Mouse (Mus musculus) c-Kit-positive CD71-positive TER-119-positive erythroid progenitor cells, embryonic 14.5 days (primary cell): ENCODE results near the gene Csrnp2.

Experiments
- DNase-seq: peaks from one replicate; pipeline ENCODE4 v3.0.0-alpha.2; 2013; ENCODE audit warnings: low spot score

Csrnp2 gene

DNA sequence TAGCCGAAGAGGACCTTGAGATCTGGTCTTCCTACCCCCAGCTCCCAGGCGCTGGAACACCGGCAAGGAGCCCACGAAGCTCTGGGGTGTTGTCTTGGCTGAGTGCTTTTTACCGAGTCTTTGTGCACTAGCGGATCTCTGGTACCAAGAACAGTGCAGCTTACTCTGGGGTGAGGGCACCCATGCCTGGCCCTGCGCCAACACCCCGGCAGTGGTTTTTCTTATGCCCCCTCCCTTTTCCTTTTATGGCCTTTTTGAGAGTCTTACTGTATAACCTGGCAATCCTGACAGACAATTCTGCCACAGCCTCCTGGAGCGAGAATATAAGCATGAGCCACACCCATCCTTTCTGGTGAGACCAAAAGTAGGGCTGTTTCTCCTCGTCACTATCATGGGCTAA is 16.9 kb downstream of the Csrnp2 start:
- DNase-seq: no peak

DNA sequence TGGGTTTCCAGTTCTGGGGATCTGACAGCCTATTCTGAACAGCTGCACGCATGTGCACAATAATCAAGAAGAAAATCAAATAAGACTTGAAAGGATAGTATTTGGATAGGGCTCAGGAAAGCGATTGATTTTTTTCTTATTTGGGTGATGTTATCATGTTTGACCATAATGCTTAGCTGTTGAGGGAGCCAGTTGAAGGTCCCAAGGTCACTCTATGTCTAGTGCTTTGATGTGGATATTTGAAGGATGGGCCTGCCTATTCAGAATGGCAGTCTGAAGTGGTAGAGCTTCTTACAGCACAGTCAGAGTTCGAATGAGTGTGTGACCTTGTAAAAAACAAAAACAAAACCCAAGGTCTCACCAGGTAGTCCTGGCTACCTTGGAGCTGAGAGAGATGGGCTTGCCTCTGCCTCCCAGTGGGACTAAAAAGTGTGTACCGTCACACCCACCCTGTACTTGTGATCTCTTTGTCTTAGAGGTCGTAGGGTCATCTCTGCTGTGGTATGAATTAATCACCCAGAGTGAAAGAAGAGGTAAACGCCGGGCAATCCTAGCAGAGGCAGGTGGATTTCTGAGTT is 21.3 kb downstream of the Csrnp2 start:
- no peak for DNase-seq

DNA sequence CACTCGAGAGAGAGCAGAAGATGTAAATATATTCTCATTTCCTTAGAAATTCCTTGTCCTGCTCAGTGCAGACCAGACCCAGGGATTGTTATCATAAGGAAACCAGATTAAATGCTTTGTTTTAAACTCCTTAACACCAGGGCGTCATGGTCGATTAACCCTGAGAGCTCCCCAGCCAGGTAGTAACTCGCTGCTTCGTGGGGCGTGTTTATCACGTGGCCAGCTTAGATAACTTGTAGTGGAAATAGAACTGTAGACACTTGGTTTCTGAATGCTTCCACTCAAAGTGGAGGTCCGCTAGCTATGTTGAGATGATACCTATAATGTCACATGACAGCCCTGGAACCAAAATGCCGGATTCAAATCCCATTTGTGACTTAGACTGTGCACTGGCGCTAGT is 25.3 kb downstream of the Csrnp2 start:
- no peak for DNase-seq

DNA sequence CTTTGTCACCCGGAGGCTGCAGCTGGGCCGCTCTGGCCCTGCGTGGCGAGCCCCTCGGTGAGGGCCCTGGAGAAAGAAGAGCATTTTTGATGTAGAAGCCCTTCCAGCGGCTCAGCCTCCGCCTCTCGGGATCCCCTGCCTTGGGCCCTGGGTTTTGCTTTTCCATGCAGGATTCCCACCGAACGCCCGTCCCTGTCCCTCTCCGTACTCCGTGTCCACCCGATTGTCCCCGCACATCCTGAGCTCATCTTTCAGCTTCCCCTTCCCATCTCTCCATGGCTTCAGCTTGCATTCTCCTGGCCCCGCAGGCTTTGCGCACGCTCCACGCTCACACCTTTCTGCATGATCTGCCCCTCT is 26.1 kb downstream of the Csrnp2 start:
- DNase-seq: no peak

DNA sequence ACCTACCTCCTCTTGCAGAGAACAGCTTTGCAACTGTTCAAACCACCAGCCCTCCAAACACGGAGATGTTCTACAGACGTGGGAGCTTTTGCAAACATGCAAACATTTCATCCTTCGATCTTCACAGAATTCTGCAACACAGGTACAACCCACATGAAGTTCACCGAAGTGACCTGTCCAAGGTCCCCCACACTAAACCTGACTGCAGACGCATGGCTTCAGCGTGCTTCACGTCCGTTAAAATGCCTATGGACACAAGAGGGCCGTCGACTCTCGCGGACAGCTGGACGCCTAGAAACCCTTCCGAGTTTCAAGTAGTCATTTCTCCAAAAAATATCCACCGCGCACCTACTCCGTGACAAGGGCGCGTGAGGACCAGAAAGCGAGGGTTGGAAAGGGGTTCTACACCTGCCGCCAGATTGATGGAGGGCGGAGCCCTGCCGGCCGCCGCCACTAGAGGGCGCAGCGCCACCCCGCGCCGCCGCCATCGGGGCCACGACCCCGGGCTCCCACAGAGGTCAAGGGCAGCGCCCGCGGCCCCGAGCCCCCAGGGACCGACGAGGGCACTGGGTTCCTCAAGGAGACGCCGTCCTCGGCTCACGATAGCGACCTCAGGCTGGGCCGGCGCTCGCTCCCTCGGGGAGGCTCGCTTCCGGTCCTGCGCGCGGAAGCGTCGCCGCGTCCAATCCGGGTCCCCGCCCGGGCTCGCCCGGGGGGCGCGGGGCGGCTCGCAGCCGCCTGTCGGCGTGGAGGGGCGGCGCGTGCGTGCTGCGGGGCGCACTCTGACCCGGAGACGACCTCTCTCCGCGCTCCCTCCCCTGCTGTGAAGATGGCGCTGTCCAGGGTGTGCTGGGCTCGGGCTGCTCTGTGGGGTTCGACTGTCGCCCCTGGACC is 26.7 kb downstream of the Csrnp2 start, which contains the start of gene Letmd1:
Gene Letmd1, plus strand, starts transcription at position 729 of the 894 bp plus-strand sequence.
- DNase-seq: peak; percentile 57

DNA sequence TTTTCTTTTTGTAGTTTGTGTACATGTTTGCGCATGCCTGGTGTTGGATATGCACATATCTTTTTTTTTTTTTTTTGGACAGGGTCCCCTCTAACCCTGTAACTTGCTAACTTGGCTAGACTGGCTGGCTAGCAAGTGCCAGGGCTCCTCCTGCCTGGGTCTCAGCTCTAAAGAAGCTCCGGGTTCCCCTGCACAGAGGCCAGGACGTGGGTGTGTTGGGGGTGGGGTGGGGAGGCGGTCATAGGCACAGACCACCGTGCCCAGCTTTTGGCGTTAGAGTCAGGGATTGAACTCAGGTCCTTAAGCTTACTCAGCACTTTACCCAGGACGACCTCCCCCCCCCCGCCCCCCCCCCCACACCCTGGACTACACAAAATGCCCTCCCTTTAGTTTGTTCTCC is 27.6 kb downstream of the Csrnp2 start:
- DNase-seq: no peak

DNA sequence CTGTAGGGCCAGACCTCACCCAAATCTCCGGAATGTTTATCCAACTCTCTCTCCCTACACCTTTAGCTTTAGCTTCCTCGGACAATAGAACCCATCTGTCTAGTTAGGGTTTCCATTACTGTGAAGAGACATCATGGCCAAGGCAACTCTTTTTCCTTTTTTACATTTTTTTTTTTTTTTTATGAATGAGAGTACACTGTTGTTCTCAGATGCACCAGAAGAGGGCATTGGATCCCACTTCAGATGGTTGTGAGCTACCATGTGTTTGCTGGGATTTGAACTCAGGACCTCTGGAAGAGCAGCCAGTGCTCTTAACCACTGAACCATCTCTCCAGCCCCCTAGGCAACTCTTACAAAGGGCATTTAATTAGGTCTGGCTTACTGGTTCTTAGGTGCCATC is 29.9 kb downstream of the Csrnp2 start:
- DNase-seq: no peak

DNA sequence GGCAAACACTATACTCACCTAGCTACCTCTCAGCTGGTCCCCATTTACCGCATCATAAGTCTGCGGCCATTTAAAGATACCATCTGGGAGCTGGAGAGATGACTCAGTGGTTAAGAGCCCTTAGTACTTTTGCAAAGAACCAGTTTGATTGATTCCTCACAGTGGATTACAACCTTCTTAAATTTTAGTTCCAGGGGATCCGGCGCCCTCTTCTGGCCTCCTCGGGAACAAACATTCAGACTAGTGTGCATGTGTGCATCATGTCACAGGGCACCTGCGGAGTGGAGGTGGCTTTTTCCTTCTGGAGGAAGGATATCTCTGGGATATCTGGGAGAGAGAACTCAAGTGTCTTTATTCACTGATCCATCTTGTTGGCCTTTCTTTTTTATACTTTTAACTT is 31.6 kb downstream of the Csrnp2 start:
- DNase-seq: peak; percentile 61

DNA sequence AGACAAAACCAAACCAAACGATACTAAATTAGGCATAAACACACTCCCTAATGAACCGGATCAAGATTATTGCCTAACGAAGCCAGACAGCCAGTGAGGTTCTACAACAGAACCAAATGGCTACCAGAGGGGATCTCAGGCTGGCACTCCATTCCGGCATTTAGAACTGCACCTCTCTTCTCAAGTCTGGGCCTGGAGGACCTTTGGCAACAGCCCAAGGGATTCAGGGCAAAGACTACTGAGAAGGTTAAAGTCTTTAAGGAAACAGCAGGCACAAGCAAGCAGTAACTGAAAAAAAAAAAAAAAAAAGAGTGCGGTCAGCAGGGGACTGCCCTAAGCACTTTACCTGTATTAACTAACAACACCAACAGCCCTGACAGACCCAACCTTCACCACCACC is 33.2 kb downstream of the Csrnp2 start:
- DNase-seq: no peak

DNA sequence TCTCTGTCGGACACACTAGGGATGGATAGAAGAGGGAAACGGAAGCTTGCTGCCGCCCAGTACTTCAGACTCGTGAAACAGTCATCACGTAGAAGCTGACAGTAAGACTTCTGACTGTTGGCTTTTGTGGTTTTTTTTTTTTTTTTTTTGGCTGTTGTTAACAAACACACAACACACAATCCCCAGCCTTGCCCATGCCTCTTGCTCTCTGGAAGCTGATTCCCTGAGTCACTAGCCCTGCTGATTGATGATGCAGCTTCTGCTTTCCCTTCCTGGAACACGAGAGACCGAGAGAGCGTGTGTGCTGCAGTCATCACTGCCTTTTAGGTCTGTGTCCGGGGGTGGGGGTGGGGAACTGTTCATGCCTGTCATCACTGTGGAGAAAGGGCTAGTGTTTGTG is 33.6 kb downstream of the Csrnp2 start:
- DNase-seq: no peak

DNA sequence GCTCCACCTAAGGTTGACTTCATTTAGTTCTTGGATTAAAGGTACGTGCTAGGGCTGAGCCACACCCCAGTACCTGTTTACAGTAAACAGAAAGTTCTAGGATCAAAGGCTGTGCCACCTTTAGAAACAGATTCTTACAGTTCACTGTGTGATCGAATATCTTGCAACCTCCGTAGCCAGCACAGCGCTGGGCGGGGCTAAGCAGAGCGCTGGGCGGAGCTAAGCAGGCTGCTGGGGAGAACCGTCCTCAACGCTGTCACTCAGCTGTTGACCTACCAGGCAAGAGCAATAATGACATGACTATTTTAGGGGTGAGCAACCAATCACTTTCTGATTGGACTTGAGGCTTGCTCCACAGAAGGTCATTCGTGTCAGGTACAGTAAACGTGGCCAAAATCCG is 34.3 kb downstream of the Csrnp2 start:
- peak; percentile 68 for DNase-seq

DNA sequence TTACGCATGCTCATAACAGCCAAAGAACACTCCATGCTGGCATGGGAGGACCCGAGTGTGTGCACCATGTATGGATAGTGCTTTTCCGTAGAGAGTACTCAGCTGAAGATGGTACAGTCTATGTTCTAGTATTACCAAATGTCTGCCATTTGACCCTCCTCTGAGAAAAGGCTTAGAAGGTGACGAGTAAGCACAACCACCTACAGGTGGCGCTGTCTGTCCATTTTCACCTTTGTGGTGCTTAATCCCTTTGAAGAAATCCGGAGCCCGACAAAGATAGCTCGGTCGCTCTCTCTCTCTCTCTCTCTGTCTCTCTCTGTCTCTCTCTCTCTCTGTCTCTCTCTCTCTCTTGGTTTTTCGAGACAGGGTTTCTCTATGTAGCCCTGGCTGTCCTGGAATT is 37.2 kb downstream of the Csrnp2 start:
- DNase-seq: peak; percentile 82

DNA sequence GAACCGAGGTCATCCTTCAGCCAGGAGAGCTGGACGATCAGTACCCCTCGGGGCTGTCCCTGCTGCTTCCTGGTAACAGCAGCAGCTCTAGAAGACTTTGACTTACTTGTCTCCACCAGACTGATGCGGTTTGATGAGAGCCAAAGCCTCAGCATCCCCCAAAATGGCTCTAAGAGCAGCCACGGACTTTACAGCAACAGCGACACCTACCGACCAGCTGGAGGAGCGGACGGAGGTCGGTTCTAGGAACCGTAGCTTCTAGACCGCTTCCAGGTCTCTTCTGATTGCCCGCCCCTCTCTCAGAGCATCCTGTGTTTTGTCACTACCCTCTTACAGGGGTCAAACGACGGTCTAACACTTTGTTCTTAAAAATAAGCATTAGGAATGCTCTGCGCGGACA is 37.9 kb downstream of the Csrnp2 start:
- DNase-seq: peak; percentile 83

DNA sequence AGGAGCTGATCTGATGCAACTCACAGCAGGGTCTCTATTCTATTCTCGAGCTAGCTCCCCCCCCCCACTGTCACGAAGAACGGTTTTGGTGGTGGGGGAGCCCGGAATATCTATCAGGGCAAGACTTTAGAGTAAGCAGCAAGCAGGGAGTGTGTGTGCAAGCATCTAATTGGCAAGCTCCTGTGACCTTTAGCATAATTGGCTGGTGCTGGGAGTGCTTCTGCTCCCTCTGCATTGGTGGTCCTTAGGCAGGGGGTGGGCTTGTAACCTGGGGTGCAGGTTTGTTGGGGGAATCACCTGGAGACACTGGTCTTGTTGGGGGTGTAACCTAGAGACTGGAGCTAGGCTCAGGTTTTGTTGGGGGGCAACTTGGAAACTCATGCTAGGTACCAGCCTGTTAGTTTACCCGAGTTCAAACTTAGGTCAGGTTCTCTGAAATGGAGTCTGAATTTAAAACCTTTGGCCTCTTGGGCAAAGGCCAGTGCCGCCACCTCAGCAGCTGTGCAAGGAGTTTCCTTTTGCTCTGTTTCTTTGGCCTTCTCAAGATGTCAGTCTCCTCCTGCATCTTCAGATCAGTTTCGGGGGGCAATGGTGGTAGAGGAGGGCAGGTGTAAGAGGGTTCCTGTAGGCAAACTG is 38.8 kb downstream of the Csrnp2 start:
- no peak for DNase-seq

DNA sequence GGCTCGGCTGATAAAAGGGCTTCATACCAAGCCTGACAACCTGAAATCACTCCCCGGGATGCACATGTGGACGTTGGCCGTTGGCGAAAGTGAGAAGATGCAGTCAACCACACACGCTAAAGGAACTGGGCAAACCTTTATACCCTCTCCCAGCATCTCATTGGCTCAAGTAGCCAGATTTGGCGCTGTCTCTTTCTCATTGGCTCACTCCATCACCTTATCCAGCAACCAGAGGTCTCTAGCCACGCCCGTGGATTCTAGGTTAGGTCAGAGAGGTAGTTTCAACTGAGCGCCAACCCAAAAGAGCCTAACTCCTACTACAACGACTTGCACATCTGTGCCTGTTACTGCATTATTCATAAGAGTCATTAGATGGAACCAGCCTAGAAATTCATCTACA is 42.8 kb downstream of the Csrnp2 start:
- DNase-seq: no peak

DNA sequence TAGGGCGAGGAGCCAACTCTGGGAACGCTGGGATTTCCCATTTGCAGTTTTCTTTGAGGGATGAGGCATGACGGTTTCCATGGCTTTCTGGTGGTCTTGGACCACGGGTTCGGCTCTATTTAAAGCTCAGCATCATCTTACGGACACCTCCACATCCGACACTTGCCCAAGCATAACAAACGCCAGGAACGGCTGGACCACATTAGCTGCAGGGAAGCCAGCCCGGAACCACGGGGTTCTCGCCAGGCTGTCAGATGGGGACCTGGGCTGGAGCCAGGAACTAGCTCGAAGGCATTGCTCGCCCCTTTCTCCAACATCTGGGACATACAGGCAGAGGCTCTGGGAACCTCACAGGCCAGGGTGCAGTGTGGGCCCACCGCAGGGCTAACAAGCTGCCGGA is 44.0 kb downstream of the Csrnp2 start:
- no peak for DNase-seq

DNA sequence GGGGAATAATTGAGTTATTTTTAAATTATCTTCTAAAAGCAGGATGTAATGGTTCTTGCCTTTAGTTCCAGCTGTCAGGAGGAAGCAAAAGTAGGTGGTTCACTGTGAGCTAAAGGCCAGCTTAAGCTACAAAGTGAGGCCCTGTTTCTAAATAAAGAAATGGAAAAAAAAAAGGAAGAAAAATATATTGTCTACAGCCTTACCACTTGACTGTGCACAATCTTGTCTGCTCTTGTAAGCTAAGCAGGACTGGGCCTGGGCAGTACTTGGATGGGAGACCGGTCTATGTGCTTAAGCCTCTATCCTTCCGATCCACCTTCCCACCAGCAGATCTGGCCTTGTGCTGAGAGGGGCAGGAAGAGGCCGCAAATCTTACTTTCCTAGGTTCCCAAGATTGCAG is 45.8 kb downstream of the Csrnp2 start:
- no peak for DNase-seq

DNA sequence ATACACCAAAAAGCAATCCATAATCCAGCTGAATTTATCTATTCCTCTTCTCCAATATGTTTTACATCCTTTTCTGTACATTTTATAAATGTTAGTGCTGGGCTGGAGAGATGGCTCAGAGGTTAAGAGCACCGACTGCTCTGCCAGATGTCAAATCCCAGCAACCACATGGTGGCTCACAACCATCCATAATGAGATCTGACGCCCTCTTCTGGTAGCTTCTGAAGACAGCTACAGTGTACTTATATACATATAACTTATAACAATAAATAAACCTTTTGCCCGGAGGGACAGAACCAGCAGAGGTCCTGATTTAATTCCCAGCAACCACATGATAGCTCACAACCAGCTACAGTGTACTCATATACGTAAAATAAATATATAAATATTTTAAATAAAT is 46.7 kb downstream of the Csrnp2 start:
- no peak for DNase-seq

DNA sequence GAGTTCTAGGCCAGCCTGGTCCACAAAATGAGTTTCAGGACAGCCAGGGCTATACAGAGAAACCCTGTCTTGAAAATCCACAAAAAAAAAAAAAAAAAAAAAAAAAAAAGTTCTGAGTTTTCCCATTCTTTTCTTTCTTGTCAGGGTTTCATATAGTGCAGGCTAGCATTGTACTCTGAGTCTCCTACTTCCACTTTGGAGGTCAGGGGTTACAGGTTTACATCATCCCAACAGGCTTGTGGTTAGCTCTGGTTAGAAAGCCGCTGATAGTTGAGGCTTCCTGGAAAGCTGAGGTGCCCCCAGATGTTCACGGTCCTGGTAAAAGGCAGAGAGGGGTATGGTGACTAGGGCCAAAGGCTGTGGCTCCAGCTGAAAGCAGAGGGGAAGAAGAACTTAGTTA is 48.4 kb downstream of the Csrnp2 start:
- DNase-seq: no peak

DNA sequence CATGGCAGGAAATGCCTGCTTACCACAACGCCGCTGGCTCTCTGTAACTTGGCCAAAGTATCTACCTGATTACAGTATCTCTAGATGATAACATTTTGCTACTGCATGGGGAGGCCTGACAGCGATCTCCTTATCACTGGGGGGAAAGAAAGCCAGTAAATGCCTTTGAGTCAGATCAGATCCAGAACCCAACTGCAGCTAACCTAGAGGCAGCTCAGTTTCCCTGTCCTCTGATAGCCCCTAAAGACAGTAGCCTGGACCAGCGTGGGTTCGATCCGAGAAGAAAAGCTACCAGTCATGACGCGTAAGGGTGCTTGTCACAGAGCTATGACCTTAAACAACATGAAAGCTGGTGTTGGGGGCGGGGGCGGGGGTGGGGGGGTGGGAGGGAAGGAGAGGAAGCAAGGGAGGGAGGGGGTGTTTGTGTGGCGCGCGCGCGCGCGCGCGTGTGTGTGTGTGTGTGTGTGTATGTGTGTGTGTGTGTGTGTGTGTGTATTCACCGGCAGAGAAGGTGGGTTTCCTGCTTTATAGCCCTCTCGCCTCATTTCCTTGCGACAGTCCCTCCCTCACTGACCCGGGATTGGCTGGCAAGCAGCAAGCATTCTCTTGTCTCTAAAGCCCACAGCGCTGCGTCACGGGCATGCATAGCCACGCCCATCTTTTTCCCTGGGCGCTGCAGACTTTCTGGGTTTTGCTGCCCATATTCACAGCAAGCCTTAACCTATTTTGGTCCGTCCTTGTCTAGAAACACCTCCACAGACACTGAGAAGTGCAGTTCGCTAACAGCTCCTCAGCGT is 52.0 kb downstream of the Csrnp2 start:
- peak; percentile 78 for DNase-seq

DNA sequence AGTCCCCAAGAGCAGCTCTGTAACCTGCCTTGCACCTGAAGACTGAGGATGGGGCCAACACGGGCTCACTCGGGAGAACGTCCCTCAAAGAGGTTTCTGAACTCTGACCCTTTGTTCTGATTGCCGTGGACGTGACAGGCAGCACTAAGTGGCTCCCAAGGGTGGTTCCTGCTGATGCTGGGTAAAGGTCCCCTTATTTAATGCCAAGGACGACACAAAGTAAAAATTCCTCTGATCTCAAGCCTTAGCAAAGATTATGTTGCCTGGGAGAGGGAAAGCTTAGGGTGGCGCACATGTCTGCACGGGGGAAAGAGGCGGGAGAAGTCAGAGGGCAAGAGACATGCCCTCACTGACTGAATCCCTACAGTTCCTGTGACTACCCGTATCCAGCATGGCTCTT is 58.8 kb downstream of the Csrnp2 start:
- DNase-seq: no peak

DNA sequence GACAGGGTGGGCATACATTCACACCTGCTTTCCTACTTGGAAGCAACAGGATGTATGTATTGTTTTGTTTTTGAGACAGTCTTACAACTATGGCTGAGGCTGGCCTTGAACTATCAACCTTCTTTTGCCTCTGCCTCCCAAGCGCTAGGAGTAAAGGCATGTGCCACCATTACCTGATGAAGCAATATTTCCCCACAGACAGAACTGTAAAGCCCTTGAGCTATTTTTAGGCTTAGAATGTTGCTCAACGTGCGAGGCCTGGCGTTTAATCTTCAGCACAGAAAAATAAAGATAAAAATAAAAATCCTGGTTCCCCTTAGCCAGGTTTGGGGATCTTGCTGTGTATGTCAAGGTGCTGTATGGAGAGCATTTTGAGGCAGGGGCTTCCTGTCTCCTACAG is 59.2 kb downstream of the Csrnp2 start:
- no peak for DNase-seq

DNA sequence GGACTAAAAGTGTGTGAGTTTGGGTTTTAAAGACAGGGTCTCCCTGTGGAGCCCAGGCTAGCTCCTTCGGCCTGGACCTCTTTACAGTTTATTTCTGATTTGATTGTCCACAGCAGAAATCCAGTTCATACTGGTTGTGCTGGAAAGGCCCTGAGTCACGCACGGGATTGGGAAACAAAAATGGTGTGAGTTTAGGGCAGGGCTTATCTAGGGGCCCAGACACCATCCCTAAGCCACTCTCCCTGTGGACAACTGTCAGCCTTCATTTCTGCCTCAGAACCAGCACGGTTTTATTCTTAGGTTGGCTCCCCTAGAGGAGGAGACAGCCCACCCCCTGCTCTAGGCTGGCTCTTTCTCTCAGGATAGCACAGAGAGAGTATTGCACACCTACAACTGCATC is 62.1 kb downstream of the Csrnp2 start:
- DNase-seq: no peak
